Mouse (Mus musculus) left cerebral cortex, adult 18-20 months (tissue): ENCODE data around the gene Entpd3. TPM values are rescaled to one million over a fixed set of nuclear protein-coding genes. Genes with fewer than 3 reads are reported as not detected.

Experiments used
- total RNA-seq, 2 experiments: library from RNA; stranded (reverse); gene quantifications; 2 replicates each; pipeline ENCODE4 v1.2.3; 2021

Gene Entpd3
- total RNA-seq, 2 experiments from 2014 or later = 7.8 to 8.5 TPM

Other genes starting within 250 kb of the Entpd3 start
- gene Myrip, start 238.3 kb upstream of the Entpd3 start, total RNA-seq = 10 to 100 TPM; 79.9 to 84.9 TPM
- 100 to 1,000 TPM; 198 to 202 TPM for gene Eif1b, start 47.6 kb upstream of the Entpd3 start, total RNA-seq
- 100 to 1,000 TPM; 298 to 323 TPM for gene Rpl14, start 31.6 kb downstream of the Entpd3 start, total RNA-seq